Mouse (Mus musculus) hindbrain, embryonic 15.5 days (tissue): ENCODE results near the gene Mgat1. TPM values are rescaled to one million over a fixed set of nuclear protein-coding genes. Genes with fewer than 3 reads are reported as not detected.

ENCODE experiments used
- ATAC-seq: fragments of 200-750 bp; cut with Nextera tagmentation; 2 replicates; pipeline ENCODE4 v1.8.0; 2017; ENCODE audit warnings: low read depth, moderate number of reproducible peaks, moderate TSS enrichment; ENCODE audit not compliant: low FRiP score
- H3K27ac ChIP-seq: fragments of 300-500 bp; sonication (generic); replicated peaks from 2 replicates; pipeline ENCODE4 v1.5.1; 2015; ENCODE audit warnings: mild to moderate bottlenecking, inconsistent platforms
- H3K27me3 ChIP-seq: fragments of 300-500 bp; sonication (generic); 2 replicates; pipeline ENCODE4 v1.6.1; 2015; ENCODE audit warnings: control low read depth, inconsistent platforms
- H3K36me3 ChIP-seq: fragments of 300-500 bp; sonication (generic); 2 replicates; pipeline ENCODE4 v1.6.1; 2015; ENCODE audit warnings: control low read depth, inconsistent platforms
- H3K4me1 ChIP-seq: fragments of 300-500 bp; sonication (generic); replicated peaks from 2 replicates; pipeline ENCODE4 v1.6.1; 2015; ENCODE audit warnings: control low read depth, inconsistent platforms
- H3K4me2 ChIP-seq: fragments of 300-500 bp; sonication (generic); 2 replicates; pipeline ENCODE4 v1.6.1; 2015; ENCODE audit warnings: moderate library complexity, mild to moderate bottlenecking, inconsistent platforms
- H3K4me3 ChIP-seq: fragments of 300-500 bp; sonication (generic); 2 replicates; pipeline ENCODE4 v1.5.1; 2015; ENCODE audit warnings: mild to moderate bottlenecking, inconsistent platforms
- H3K9ac ChIP-seq: fragments of 300-500 bp; sonication (generic); 2 replicates; pipeline ENCODE4 v1.6.1; 2015; ENCODE audit warnings: inconsistent platforms
- H3K9me3 ChIP-seq: fragments of 300-500 bp; sonication (generic); 2 replicates; pipeline ENCODE4 v1.6.1; 2016; ENCODE audit warnings: control low read depth, inconsistent platforms
- WGBS: fragments of 180-500 bp; shearing (Covaris S2); methylation state at CpG from one replicate; pipeline ENCODE4 v1.1.7; 2015; 5-methylcytosine and 5-hydroxymethylcytosine counted together
- polyA plus RNA-seq: library from polyadenylated mRNA; unstranded; fragments of >200 nt; fragmentation: Nextera tagmentation; extraction: Ambion mirVana; gene quantifications from 2 replicates; pipeline ENCODE4 v1.2.1, GENCODE M21; 2015

Gene Mgat1
- polyA plus RNA-seq, 1 experiment from 2014 or later, result 36.2 TPM

- Histone ChIP-seq H3K27ac (no peak overlapping the region), H3K4me2 (no peak overlapping the region), H3K4me1 (peaks cover 29% of the 10 kb centered on the region), H3K27me3 (no peaks in the 10 kb centered on the region), H3K36me3 (0 out of 2 replicates have a peak, but pooled peaks cover 4% of the 10 kb centered on the region), H3K9ac (no peak overlapping the region), H3K4me3 (no peak overlapping the region), H3K9me3 (no peaks in the 10 kb centered on the region)
- no peak for ATAC-seq
- WGBS, result 86% methylated on average over 5 of the region's 5 CpGs
Observed at GRCm38 (mm10) chr11:49252048-49252447, 8.1 kb downstream of the Mgat1 start.

GRCm38 (mm10) chr11:49253035-49253434 lies 9.0 kb downstream of the Mgat1 start:
- 0 out of 2 replicates have a peak, but pooled peaks cover 4% of the 10 kb centered on the region for H3K36me3 ChIP-seq
- H3K4me2 ChIP-seq, result no peak overlapping the region
- no peaks in the 10 kb centered on the region for H3K9me3 ChIP-seq
- peaks cover 23% of the 10 kb centered on the region for H3K4me1 ChIP-seq
- WGBS, result 90% methylated on average over 6 of the region's 6 CpGs
- H3K9ac ChIP-seq, result no peak overlapping the region
- H3K27ac ChIP-seq, result no peak overlapping the region
- H3K27me3 ChIP-seq, result no peaks in the 10 kb centered on the region
- no peak overlapping the region for H3K4me3 ChIP-seq
- ATAC-seq, result no peak

GRCm38 (mm10) chr11:49259296-49259695 lies 15.3 kb downstream of the Mgat1 start:
- Histone ChIP-seq H3K4me1 (no peaks in the 10 kb centered on the region), H3K4me2 (no peak overlapping the region), H3K9me3 (no peaks in the 10 kb centered on the region), H3K27ac (no peak overlapping the region), H3K36me3 (peaks cover 8% of the 10 kb centered on the region; the same call in 1 of the 2 replicates), H3K4me3 (no peak overlapping the region), H3K27me3 (no peaks in the 10 kb centered on the region), H3K9ac (no peak overlapping the region)
- 90% methylated on average over 2 of the region's 2 CpGs for WGBS
- no peak for ATAC-seq

- Histone ChIP-seq H3K9me3 (no peaks in the 10 kb centered on the region), H3K9ac (no peak overlapping the region)
- WGBS, result 82% methylated on average over 1 of the region's 1 CpGs
Observed at GRCm38 (mm10) chr11:49259829-49260228, 15.8 kb downstream of the Mgat1 start.

GRCm38 (mm10) chr11:49260598-49261312 lies 16.8 kb downstream of the Mgat1 start:
- ATAC-seq, result no peak
- Histone ChIP-seq H3K9me3 (no peaks in the 10 kb centered on the region), H3K9ac (no peak overlapping the region), H3K27me3 (no peaks in the 10 kb centered on the region), H3K4me2 (no peak overlapping the region), H3K36me3 (peaks cover 8% of the 10 kb centered on the region; the same call in 1 of the 2 replicates), H3K4me1 (no peaks in the 10 kb centered on the region), H3K27ac (no peak overlapping the region), H3K4me3 (no peak overlapping the region)
- WGBS, result 94% methylated on average over 21 of the region's 21 CpGs

More at GRCm38 (mm10) chr11:49259829-49260228, 15.8 kb downstream of the Mgat1 start:
- Histone ChIP-seq H3K27me3 (no peaks in the 10 kb centered on the region), H3K36me3 (peaks cover 8% of the 10 kb centered on the region; the same call in 1 of the 2 replicates), H3K4me1 (no peaks in the 10 kb centered on the region), H3K27ac (no peak overlapping the region), H3K4me2 (no peak overlapping the region), H3K4me3 (no peak overlapping the region)
- no peak for ATAC-seq

GRCm38 (mm10) chr11:49261313-49261855 lies 17.4 kb downstream of the Mgat1 start:
- no peak for ATAC-seq
- no peak overlapping the region for H3K4me3 ChIP-seq
- peaks cover 8% of the 10 kb centered on the region; the same call in 1 of the 2 replicates for H3K36me3 ChIP-seq
- H3K9ac ChIP-seq, result no peak overlapping the region
- no peaks in the 10 kb centered on the region for H3K4me1 ChIP-seq
- H3K4me2 ChIP-seq, result no peak overlapping the region
- no peaks in the 10 kb centered on the region for H3K27me3 ChIP-seq
- no peak overlapping the region for H3K27ac ChIP-seq
- no peaks in the 10 kb centered on the region for H3K9me3 ChIP-seq
- 94% methylated on average over 14 of the region's 14 CpGs for WGBS

- H3K27me3 ChIP-seq, result no peaks in the 10 kb centered on the region
- no peak overlapping the region for H3K27ac ChIP-seq
- H3K4me2 ChIP-seq, result no peak overlapping the region
- no peak overlapping the region for H3K4me3 ChIP-seq
- WGBS, result 92% methylated on average over 5 of the region's 5 CpGs
- no peaks in the 10 kb centered on the region for H3K4me1 ChIP-seq
- H3K9ac ChIP-seq, result no peak overlapping the region
- no peaks in the 10 kb centered on the region for H3K9me3 ChIP-seq
- 0 out of 2 replicates have a peak, but pooled peaks have one; percentile 15 for ATAC-seq
- H3K36me3 ChIP-seq, result peaks cover 8% of the 10 kb centered on the region; the same call in 1 of the 2 replicates
Observed at GRCm38 (mm10) chr11:49262286-49262685, 18.3 kb downstream of the Mgat1 start.

GRCm38 (mm10) chr11:49263149-49263548 lies 19.2 kb downstream of the Mgat1 start:
- Histone ChIP-seq H3K9ac (no peak overlapping the region), H3K9me3 (no peaks in the 10 kb centered on the region), H3K27ac (no peak overlapping the region), H3K4me2 (no peak overlapping the region), H3K36me3 (peaks cover 8% of the 10 kb centered on the region; the same call in 1 of the 2 replicates), H3K27me3 (no peaks in the 10 kb centered on the region), H3K4me1 (no peaks in the 10 kb centered on the region), H3K4me3 (no peak overlapping the region)
- ATAC-seq, result no peak
- WGBS, result 100% methylated on average over 6 of the region's 6 CpGs

- Histone ChIP-seq H3K4me3 (no peak overlapping the region), H3K27me3 (no peaks in the 10 kb centered on the region), H3K4me1 (no peaks in the 10 kb centered on the region), H3K9me3 (no peaks in the 10 kb centered on the region), H3K9ac (no peak overlapping the region), H3K27ac (no peak overlapping the region), H3K4me2 (no peak overlapping the region), H3K36me3 (peaks cover 8% of the 10 kb centered on the region; the same call in 1 of the 2 replicates)
- 92% methylated on average over 7 of the region's 7 CpGs for WGBS
- no peak for ATAC-seq
Observed at GRCm38 (mm10) chr11:49264081-49264480, 20.1 kb downstream of the Mgat1 start.

- no peak overlapping the region for H3K9ac ChIP-seq
- H3K36me3 ChIP-seq, result peaks cover 8% of the 10 kb centered on the region; the same call in 1 of the 2 replicates
- no peak overlapping the region for H3K27ac ChIP-seq
- WGBS, result 83% methylated on average over 11 of the region's 11 CpGs
- no peak for ATAC-seq
- no peaks in the 10 kb centered on the region for H3K27me3 ChIP-seq
- H3K4me2 ChIP-seq, result no peak overlapping the region
- H3K4me3 ChIP-seq, result no peak overlapping the region
- no peaks in the 10 kb centered on the region for H3K4me1 ChIP-seq
- H3K9me3 ChIP-seq, result no peaks in the 10 kb centered on the region
Observed at GRCm38 (mm10) chr11:49264622-49265021, 20.6 kb downstream of the Mgat1 start.

- 79% methylated on average over 8 of the region's 8 CpGs for WGBS
Observed at GRCm38 (mm10) chr11:49265101-49265500, 21.1 kb downstream of the Mgat1 start.

GRCm38 (mm10) chr11:49266671-49267070 lies 22.7 kb downstream of the Mgat1 start:
- Histone ChIP-seq H3K4me2 (no peak overlapping the region), H3K4me3 (no peak overlapping the region), H3K4me1 (no peaks in the 10 kb centered on the region), H3K9me3 (no peaks in the 10 kb centered on the region), H3K36me3 (peaks cover 1% of the 10 kb centered on the region; the same call in 1 of the 2 replicates), H3K27ac (no peak overlapping the region), H3K9ac (no peak overlapping the region), H3K27me3 (no peaks in the 10 kb centered on the region)
- 95% methylated on average over 6 of the region's 6 CpGs for WGBS
- no peak for ATAC-seq

More at GRCm38 (mm10) chr11:49265101-49265500, 21.1 kb downstream of the Mgat1 start:
- Histone ChIP-seq H3K36me3 (peaks cover 8% of the 10 kb centered on the region; the same call in 1 of the 2 replicates), H3K9me3 (no peaks in the 10 kb centered on the region), H3K4me3 (no peak overlapping the region), H3K27me3 (no peaks in the 10 kb centered on the region), H3K4me2 (no peak overlapping the region), H3K4me1 (no peaks in the 10 kb centered on the region), H3K27ac (no peak overlapping the region), H3K9ac (no peak overlapping the region)
- no peak for ATAC-seq
